Mouse (Mus musculus): Measurements from ENCODE around the gene Celsr3. TPM values are rescaled to one million over a fixed set of nuclear protein-coding genes. Genes with fewer than 3 reads are reported as not detected.

Gene Celsr3
- polyA plus RNA-seq, 1 experiment from 2014 or later, result 0.53 TPM

DNA sequence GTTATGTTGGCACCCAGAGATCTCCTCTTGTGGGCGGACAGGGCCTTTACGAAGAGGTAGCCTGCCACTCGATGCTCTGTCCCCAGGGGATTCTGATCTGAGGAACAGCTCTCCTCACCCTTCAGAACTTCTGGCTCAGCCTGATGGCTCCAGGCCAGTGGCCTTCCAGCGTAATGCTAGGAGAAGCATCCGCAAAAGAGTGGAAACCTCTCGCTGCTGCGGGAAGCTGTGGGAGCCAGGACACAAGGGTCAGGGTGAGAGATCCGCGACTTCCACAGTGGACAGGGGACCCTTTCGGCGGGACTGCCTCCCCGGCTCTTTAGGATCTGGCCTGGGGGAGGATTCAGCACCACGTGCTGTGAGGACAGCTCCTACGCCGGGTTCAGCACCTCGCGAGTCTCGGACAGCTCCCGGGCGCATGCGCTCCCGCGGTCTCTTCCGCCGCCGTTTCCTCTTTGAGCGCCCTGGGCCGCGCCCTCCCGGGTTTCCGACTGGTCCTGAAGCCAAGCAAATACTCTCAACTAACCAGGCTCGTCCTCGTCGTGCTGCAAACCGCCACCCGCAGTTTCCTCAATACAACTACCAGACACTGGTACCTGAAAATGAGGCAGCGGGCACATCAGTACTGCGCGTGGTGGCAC is 700 bp downstream of the Celsr3 start:
- peaks cover 21% of the 10 kb centered on the region for H3K4me1 ChIP-seq
- peaks cover 86% of the 10 kb centered on the region for H3K27me3 ChIP-seq
- no peak overlapping the region for H3K27ac ChIP-seq (replicated peaks)
- H3K36me3 ChIP-seq, result no peaks in the 10 kb centered on the region
- H3K4me3 ChIP-seq (replicated peaks), result peak overlapping the region; percentile 43
- H3K9ac ChIP-seq, result no peak overlapping the region
- peak overlapping the region; percentile 86 for H3K4me2 ChIP-seq (replicated peaks)
- H3K9me3 ChIP-seq (replicated peaks), result no peaks in the 10 kb centered on the region
- peak; percentile 51 for ATAC-seq (ENCODE audit: insufficient number of reproducible peaks, low FRiP score, low TSS enrichment, low read depth)
- WGBS, result 2% methylated on average over 39 of the region's 39 CpGs

DNA sequence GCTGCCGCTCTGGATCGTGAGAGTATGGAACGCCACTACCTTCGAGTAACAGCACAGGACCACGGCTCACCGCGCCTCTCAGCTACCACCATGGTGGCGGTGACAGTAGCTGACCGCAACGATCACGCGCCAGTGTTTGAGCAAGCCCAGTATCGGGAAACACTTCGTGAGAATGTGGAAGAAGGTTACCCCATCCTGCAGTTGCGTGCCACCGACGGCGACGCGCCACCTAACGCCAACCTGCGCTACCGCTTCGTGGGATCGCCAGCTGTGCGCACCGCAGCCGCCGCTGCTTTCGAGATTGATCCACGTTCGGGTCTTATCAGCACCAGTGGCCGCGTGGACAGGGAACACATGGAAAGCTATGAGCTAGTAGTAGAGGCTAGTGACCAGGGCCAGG is 1.3 kb downstream of the Celsr3 start:
- 18% methylated on average over 34 of the region's 34 CpGs for WGBS
- H3K27me3 ChIP-seq, result peaks cover 91% of the 10 kb centered on the region
- ATAC-seq (ENCODE audit: insufficient number of reproducible peaks, low FRiP score, low TSS enrichment, low read depth), result no peak
- H3K36me3 ChIP-seq, result no peaks in the 10 kb centered on the region
- H3K4me3 ChIP-seq (replicated peaks), result peak overlapping the region; percentile 42
- H3K4me1 ChIP-seq, result peaks cover 25% of the 10 kb centered on the region
- no peaks in the 10 kb centered on the region for H3K9me3 ChIP-seq (replicated peaks)
- peak overlapping the region; percentile 86 for H3K4me2 ChIP-seq (replicated peaks)
- no peak overlapping the region for H3K9ac ChIP-seq
- H3K27ac ChIP-seq (replicated peaks), result no peak overlapping the region

DNA sequence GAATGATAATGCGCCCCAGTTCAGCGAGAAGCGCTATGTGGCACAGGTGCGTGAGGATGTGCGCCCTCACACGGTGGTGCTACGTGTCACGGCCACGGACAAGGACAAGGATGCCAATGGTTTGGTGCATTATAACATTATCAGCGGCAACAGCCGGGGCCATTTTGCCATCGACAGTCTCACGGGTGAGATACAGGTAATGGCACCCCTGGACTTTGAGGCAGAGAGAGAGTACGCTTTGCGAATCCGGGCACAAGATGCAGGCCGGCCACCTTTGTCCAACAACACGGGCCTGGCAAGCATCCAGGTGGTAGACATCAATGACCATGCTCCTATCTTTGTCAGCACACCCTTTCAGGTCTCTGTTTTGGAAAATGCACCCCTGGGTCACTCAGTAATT is 1.8 kb downstream of the Celsr3 start:
- 66% methylated on average over 18 of the region's 18 CpGs for WGBS
- H3K4me3 ChIP-seq (replicated peaks), result no peak overlapping the region
- ATAC-seq (ENCODE audit: insufficient number of reproducible peaks, low FRiP score, low TSS enrichment, low read depth), result no peak

DNA sequence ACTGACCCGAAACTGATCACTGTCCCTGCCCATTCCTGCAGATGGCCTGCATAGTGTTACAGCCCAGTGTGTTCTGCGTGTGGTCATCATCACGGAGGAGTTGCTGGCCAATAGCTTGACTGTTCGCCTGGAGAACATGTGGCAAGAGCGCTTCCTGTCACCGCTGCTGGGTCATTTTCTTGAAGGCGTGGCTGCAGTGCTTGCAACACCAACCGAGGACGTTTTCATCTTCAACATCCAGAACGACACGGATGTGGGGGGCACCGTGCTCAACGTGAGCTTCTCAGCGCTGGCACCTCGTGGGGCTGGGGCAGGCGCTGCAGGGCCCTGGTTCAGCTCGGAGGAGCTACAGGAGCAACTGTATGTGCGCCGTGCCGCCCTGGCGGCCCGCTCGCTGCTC is 5.5 kb downstream of the Celsr3 start:
- peak overlapping the region; percentile 47 for H3K4me3 ChIP-seq (replicated peaks)
- no peak overlapping the region for H3K9ac ChIP-seq
- peaks cover 77% of the 10 kb centered on the region for H3K27me3 ChIP-seq
- no peaks in the 10 kb centered on the region for H3K36me3 ChIP-seq
- 4% methylated on average over 23 of the region's 23 CpGs for WGBS
- no peak for ATAC-seq (ENCODE audit: insufficient number of reproducible peaks, low FRiP score, low TSS enrichment, low read depth)
- no peaks in the 10 kb centered on the region for H3K9me3 ChIP-seq (replicated peaks)
- H3K4me1 ChIP-seq, result peaks cover 22% of the 10 kb centered on the region
- H3K4me2 ChIP-seq (replicated peaks), result peak overlapping the region; percentile 97
- H3K27ac ChIP-seq (replicated peaks), result no peak overlapping the region

More for the DNA sequence above, 1.8 kb downstream of the Celsr3 start:
- Histone ChIP-seq H3K9ac (no peak overlapping the region), H3K27me3 (peaks cover 95% of the 10 kb centered on the region), H3K4me2 (replicated peaks) (peak overlapping the region; percentile 86; the same call in 1 of the 2 replicates), H3K9me3 (replicated peaks) (no peaks in the 10 kb centered on the region), H3K27ac (replicated peaks) (no peak overlapping the region), H3K36me3 (no peaks in the 10 kb centered on the region), H3K4me1 (peaks cover 29% of the 10 kb centered on the region)

DNA sequence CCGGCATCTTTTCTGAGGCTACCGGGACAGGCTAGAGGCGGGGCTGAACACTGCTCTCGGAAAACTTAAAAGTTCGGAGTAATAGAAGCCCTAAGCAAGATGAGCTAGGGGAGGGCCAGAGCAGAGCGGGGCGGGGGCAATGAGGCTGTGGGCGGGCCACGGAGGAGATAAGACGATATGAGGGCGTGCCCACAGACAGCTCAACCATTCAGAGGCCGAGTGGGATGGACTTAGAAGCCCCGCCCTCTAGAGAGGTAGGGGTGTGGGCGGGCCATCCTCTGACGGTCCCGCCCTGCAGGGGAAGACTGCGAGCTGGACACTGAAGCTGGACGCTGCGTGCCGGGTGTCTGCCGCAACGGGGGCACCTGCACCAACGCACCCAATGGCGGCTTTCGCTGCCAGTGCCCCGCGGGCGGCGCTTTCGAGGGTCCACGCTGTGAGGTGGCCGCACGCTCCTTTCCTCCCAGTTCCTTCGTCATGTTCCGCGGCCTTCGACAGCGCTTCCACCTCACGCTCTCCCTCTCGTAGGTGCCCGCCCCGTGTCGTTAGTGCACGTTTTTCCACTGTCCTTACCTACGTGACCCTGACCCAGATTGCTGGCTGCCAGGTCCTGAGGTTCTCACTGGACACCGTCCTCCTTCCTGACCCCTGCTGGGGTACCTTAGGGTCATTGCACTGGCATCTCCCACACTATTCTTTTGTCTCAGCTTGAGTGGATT is 6.4 kb downstream of the Celsr3 start:
- no peaks in the 10 kb centered on the region for H3K9me3 ChIP-seq (replicated peaks)
- H3K9ac ChIP-seq, result no peak overlapping the region
- no peak overlapping the region for H3K27ac ChIP-seq (replicated peaks)
- peaks cover 69% of the 10 kb centered on the region for H3K27me3 ChIP-seq
- 5% methylated on average over 46 of the region's 46 CpGs for WGBS
- peak; percentile 95 for ATAC-seq (ENCODE audit: insufficient number of reproducible peaks, low FRiP score, low TSS enrichment, low read depth)
- no peaks in the 10 kb centered on the region for H3K36me3 ChIP-seq
- peak overlapping the region; percentile 97 for H3K4me2 ChIP-seq (replicated peaks)
- H3K4me1 ChIP-seq, result peaks cover 16% of the 10 kb centered on the region
- H3K4me3 ChIP-seq (replicated peaks), result peak overlapping the region; percentile 47

DNA sequence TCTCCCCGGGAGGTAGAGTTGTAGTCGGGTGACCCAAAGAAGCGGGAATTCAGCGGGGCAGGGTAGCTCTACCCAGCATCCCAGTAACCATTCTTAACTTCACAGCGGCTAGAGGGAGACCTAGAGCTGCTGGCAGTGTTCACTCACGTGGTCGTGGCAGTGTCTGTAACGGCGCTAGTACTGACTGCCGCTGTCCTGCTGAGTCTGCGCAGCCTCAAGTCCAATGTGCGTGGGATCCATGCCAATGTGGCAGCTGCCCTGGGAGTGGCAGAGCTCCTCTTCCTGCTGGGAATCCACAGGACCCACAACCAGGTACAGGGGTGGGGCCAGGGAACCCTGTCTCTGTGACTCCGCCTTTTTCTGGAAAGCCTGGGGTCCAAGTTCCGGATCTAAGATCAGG is 16.9 kb downstream of the Celsr3 start:
- H3K27me3 ChIP-seq, result peaks cover 7% of the 10 kb centered on the region; the same call in 1 of the 2 replicates
- peak overlapping the region; percentile 36 for H3K4me2 ChIP-seq (replicated peaks)
- peaks cover 8% of the 10 kb centered on the region; the same call in 1 of the 2 replicates for H3K4me1 ChIP-seq
- H3K36me3 ChIP-seq, result no peaks in the 10 kb centered on the region
- H3K27ac ChIP-seq (replicated peaks), result no peak overlapping the region
- WGBS, result 11% methylated on average over 14 of the region's 14 CpGs
- no peaks in the 10 kb centered on the region for H3K9me3 ChIP-seq (replicated peaks)
- 0 out of 2 replicates have a peak overlapping the region, but pooled peaks have one; percentile 7 for H3K4me3 ChIP-seq (replicated peaks)
- H3K9ac ChIP-seq, result no peak overlapping the region
- no peak for ATAC-seq (ENCODE audit: insufficient number of reproducible peaks, low FRiP score, low TSS enrichment, low read depth)

DNA sequence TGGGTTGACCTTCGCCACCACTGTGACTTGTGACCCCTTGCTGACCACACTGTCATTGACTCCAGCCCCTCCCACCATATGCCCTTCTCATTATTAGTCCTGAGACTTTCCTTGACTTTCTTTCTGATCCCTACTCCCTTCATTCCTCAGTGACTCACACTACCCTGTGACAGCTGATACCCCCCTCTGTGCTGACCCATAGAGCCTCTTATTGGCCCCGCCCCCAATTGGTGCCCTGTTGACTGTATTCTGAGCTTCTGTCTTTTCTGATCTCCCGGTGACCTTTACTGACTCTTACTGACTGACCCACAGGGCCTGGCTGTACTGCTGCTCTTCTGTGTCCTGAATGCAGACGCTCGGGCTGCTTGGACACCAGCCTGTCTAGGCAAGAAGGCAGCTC is 19.3 kb downstream of the Celsr3 start:
- no peak for ATAC-seq (ENCODE audit: insufficient number of reproducible peaks, low FRiP score, low TSS enrichment, low read depth)
- Histone ChIP-seq H3K4me2 (replicated peaks) (no peak overlapping the region), H3K36me3 (no peaks in the 10 kb centered on the region), H3K27me3 (peaks cover 7% of the 10 kb centered on the region; the same call in 1 of the 2 replicates), H3K9ac (no peak overlapping the region), H3K4me1 (peaks cover 8% of the 10 kb centered on the region; the same call in 1 of the 2 replicates), H3K9me3 (replicated peaks) (no peaks in the 10 kb centered on the region), H3K4me3 (replicated peaks) (no peak overlapping the region), H3K27ac (replicated peaks) (no peak overlapping the region)
- WGBS, result 68% methylated on average over 5 of the region's 5 CpGs

DNA sequence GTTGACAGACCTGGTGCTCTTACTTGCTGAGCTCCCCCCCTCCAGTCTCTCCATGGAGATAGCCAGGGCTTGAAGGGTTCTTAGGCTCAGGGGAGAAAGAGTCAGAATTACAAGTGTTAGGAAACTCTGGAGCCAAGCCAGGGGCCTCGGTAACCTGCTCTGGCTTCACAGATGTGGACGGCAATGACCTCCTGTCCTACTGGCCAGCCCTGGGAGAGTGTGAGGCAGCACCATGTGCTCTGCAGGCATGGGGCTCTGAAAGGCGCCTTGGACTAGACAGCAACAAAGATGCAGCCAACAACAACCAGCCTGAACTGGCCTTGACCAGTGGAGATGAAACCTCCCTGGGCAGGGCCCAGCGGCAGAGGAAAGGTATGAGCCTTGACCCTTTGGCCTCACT is 21.3 kb downstream of the Celsr3 start:
- Histone ChIP-seq H3K4me2 (replicated peaks) (no peak overlapping the region), H3K36me3 (no peaks in the 10 kb centered on the region), H3K4me1 (peaks cover 8% of the 10 kb centered on the region; the same call in 1 of the 2 replicates), H3K27ac (replicated peaks) (no peak overlapping the region), H3K4me3 (replicated peaks) (no peak overlapping the region), H3K9ac (no peak overlapping the region), H3K27me3 (0 out of 2 replicates have a peak, but pooled peaks cover 4% of the 10 kb centered on the region), H3K9me3 (replicated peaks) (no peaks in the 10 kb centered on the region)
- no peak for ATAC-seq (ENCODE audit: insufficient number of reproducible peaks, low FRiP score, low TSS enrichment, low read depth)
- 84% methylated on average over 4 of the region's 4 CpGs for WGBS

DNA sequence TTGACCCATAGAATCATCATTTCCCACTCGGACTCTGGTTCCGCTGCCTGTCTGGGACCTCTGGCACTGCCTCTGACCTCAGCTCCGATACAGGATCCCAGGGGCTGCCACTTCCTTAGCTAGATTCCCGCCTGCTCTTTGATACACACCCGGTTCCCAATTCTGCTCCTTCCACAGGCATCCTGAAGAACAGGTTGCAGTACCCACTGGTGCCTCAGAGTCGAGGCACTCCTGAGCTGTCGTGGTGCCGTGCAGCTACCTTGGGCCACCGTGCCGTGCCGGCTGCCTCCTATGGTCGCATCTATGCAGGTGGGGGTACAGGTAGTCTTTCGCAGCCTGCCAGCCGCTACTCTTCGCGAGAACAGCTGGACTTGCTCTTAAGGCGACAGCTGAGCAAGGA is 22.3 kb downstream of the Celsr3 start:
- no peak overlapping the region for H3K9ac ChIP-seq
- no peak overlapping the region for H3K4me2 ChIP-seq (replicated peaks)
- 67% methylated on average over 17 of the region's 17 CpGs for WGBS
- H3K27ac ChIP-seq (replicated peaks), result no peak overlapping the region
- H3K4me3 ChIP-seq (replicated peaks), result no peak overlapping the region
- H3K9me3 ChIP-seq (replicated peaks), result no peaks in the 10 kb centered on the region
- H3K4me1 ChIP-seq, result peaks cover 10% of the 10 kb centered on the region
- no peak for ATAC-seq (ENCODE audit: insufficient number of reproducible peaks, low FRiP score, low TSS enrichment, low read depth)
- H3K27me3 ChIP-seq, result no peaks in the 10 kb centered on the region
- H3K36me3 ChIP-seq, result no peaks in the 10 kb centered on the region

DNA sequence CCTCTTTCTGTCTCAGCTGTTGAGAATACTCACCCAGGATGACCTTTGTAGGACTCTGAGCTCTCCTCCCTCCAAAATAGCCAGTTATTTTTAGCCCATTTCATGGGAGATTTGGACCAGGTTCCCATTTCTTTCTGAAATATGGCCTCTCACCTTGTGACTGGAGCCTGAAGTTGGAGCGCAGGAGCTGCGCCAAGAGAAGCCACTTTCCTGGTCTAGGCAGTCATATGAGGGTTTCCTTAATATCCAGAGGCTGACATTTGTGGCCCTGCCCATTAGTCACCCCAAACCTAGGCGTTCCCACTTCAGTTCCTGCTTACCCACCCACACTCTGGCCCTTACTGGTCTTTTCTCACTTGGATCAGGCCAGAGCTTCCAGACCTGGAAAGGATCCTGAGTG is 26.9 kb downstream of the Celsr3 start, which contains the start of gene Slc26a6:
Slc26a6 (plus strand) TSS at position 308 of the 400 bp plus-strand sequence.
- Histone ChIP-seq H3K4me3 (replicated peaks) (peak within 1 kb of the TSS; percentile 75), H3K4me1 (peaks cover 27% of the 10 kb centered on the region), H3K4me2 (replicated peaks) (peak within 1 kb of the TSS; percentile 76), H3K27ac (replicated peaks) (peak within 1 kb of the TSS; percentile 91), H3K9ac (peak within 1 kb of the TSS; percentile 67), H3K36me3 (peaks cover 10% of the 10 kb centered on the region; the same call in 1 of the 2 replicates), H3K9me3 (replicated peaks) (no peaks in the 10 kb centered on the region), H3K27me3 (no peaks in the 10 kb centered on the region)
- 84% methylated on average over 3 of the region's 3 CpGs for WGBS
- ATAC-seq (ENCODE audit: insufficient number of reproducible peaks, low FRiP score, low TSS enrichment, low read depth), result no peak

DNA sequence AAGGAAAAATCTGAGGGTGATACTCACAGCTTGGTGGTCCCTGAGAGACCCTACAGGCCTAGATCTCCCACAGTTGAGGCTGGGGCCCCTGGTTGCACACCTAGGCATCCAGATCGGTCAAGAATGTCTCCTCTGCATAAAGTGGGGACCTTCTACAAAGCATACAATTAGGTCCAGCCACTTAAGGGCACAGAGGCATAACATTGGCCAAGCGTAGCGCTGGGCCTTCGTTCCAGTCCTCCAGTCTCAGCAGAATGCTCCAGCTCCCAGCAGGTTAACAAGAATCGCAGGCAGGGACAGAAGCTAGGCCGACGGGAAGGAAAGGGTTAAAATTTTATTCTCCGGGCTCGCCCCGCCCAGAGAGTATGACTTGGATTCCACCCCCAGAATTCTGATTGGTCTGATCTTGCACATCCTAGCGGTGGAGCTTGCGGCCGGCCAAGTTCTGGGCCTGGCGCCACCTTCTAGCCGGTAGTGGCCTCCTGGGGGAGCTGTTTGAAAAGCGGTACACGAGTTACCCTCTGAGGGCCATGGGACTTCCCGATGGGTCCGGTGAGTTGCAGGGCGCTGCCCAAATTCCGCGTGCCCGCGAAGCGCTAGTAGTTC is 27.6 kb downstream of the Celsr3 start:
- Histone ChIP-seq H3K9ac (peak overlapping the region; percentile 67), H3K4me2 (replicated peaks) (peak overlapping the region; percentile 76), H3K27me3 (no peaks in the 10 kb centered on the region), H3K4me3 (replicated peaks) (peak overlapping the region; percentile 75), H3K36me3 (peaks cover 11% of the 10 kb centered on the region; the same call in 1 of the 2 replicates), H3K27ac (replicated peaks) (peak overlapping the region; percentile 91), H3K4me1 (peaks cover 27% of the 10 kb centered on the region), H3K9me3 (replicated peaks) (no peaks in the 10 kb centered on the region)
- ATAC-seq (ENCODE audit: insufficient number of reproducible peaks, low FRiP score, low TSS enrichment, low read depth), result peak; percentile 89
- 2% methylated on average over 25 of the region's 25 CpGs for WGBS
